Mouse (Mus musculus) adrenal gland, postnatal 4 days (tissue): ENCODE measurements around the gene Dynlt1c. TPM values are rescaled to one million over a fixed set of nuclear protein-coding genes. Genes with fewer than 3 reads are reported as not detected.
"Not testable (repeated sequence)": the region's sequence is repeated elsewhere in the genome, so short reads cannot be mapped to it uniquely, and the experiment has no call there.

ENCODE experiments used
- DNase-seq, 2 experiments: peaks; one replicate each; pipeline ENCODE4 v3.0.0; 2021 to 2022; ENCODE audit warnings: low spot score in 2 of 2, mixed read lengths in 2 of 2
- long read RNA-seq, 2 experiments: library from polyadenylated mRNA; stranded (forward); transcript quantifications; one replicate each; pipeline ENCODE4 v2.0.0; 2021
- total RNA-seq, 2 experiments: library from RNA; stranded (reverse); gene quantifications; 2 replicates each; pipeline ENCODE4 v1.2.3; 2021

Gene Dynlt1c
- total RNA-seq, result 10 to 100 TPM; 29.7 to 30.9 TPM
- long read RNA-seq, experiment 1, transcript Dynlt1c-201 (5 exons, 2,589 nt), result major isoform, 188 of 290 reads
- long read RNA-seq, experiment 1, partial matches to known transcripts, result 4 of 290 reads
- long read RNA-seq, experiment 1, other reads (novel, unspliced or antisense), result 98 of 290 reads
- long read RNA-seq, experiment 2, transcript Dynlt1c-201 (5 exons, 2,589 nt), result major isoform, 169 of 246 reads
- long read RNA-seq, experiment 2, partial matches to known transcripts, result 4 of 246 reads
- long read RNA-seq, experiment 2, other reads (novel, unspliced or antisense), result 72 of 246 reads

- peak; percentile 9 to 52 for DNase-seq
Measured at GRCm38 (mm10) chr17:6601204-6601911, at the start of gene Dynlt1c. TSS of gene Dynlt1c (plus strand) at chr17:6601671.

- not testable (repeated sequence) for DNase-seq
Measured at GRCm38 (mm10) chr17:6553798-6554197, 47.7 kb upstream of the Dynlt1c start.

- DNase-seq, result not testable (repeated sequence)
Measured at GRCm38 (mm10) chr17:6554243-6554642, 47.2 kb upstream of the Dynlt1c start.

GRCm38 (mm10) chr17:6559447-6560133, 41.9 kb upstream of the Dynlt1c start:
- not testable (repeated sequence) for DNase-seq

- DNase-seq, result not testable (repeated sequence)
Measured at GRCm38 (mm10) chr17:6564866-6565265, 36.6 kb upstream of the Dynlt1c start.

GRCm38 (mm10) chr17:6567908-6568307, 33.6 kb upstream of the Dynlt1c start:
- not testable (repeated sequence) for DNase-seq

GRCm38 (mm10) chr17:6571296-6571695, 30.2 kb upstream of the Dynlt1c start:
- not testable (repeated sequence) for DNase-seq

GRCm38 (mm10) chr17:6572202-6572601, 29.3 kb upstream of the Dynlt1c start:
- not testable (repeated sequence) for DNase-seq

GRCm38 (mm10) chr17:6575376-6575775, 26.1 kb upstream of the Dynlt1c start:
- not testable (repeated sequence) for DNase-seq

- DNase-seq, result not testable (repeated sequence)
Measured at GRCm38 (mm10) chr17:6588672-6589071, 12.8 kb upstream of the Dynlt1c start.

GRCm38 (mm10) chr17:6592109-6592508, 9.4 kb upstream of the Dynlt1c start:
- DNase-seq, result not testable (repeated sequence)

GRCm38 (mm10) chr17:6593896-6594295, 7.6 kb upstream of the Dynlt1c start:
- not testable (repeated sequence) for DNase-seq

- peak; percentile 5 to 27 for DNase-seq
Measured at GRCm38 (mm10) chr17:6595776-6596497, 5.5 kb upstream of the Dynlt1c start.

GRCm38 (mm10) chr17:6598356-6598755, 3.1 kb upstream of the Dynlt1c start:
- DNase-seq, result not testable (repeated sequence)

- not testable (repeated sequence) for DNase-seq
Measured at GRCm38 (mm10) chr17:6600216-6600911, 1.1 kb upstream of the Dynlt1c start.

GRCm38 (mm10) chr17:6602205-6602604, 734 bp downstream of the Dynlt1c start:
- DNase-seq, result not testable (repeated sequence)

- not testable (repeated sequence) for DNase-seq
Measured at GRCm38 (mm10) chr17:6605347-6605746, 3.9 kb downstream of the Dynlt1c start.

- not testable (repeated sequence) for DNase-seq
Measured at GRCm38 (mm10) chr17:6613524-6613923, 12.1 kb downstream of the Dynlt1c start.

GRCm38 (mm10) chr17:6614316-6614715, 12.8 kb downstream of the Dynlt1c start:
- DNase-seq, result not testable (repeated sequence)

- DNase-seq, result not testable (repeated sequence)
Measured at GRCm38 (mm10) chr17:6616731-6617130, 15.3 kb downstream of the Dynlt1c start.
